Mouse (Mus musculus): ENCODE results near the gene Miip. TPM values are rescaled to one million over a fixed set of nuclear protein-coding genes. Genes with fewer than 3 reads are reported as not detected.

Miip gene
- polyA plus RNA-seq, 2 experiments = 22.4 to 94.4 TPM

DNA sequence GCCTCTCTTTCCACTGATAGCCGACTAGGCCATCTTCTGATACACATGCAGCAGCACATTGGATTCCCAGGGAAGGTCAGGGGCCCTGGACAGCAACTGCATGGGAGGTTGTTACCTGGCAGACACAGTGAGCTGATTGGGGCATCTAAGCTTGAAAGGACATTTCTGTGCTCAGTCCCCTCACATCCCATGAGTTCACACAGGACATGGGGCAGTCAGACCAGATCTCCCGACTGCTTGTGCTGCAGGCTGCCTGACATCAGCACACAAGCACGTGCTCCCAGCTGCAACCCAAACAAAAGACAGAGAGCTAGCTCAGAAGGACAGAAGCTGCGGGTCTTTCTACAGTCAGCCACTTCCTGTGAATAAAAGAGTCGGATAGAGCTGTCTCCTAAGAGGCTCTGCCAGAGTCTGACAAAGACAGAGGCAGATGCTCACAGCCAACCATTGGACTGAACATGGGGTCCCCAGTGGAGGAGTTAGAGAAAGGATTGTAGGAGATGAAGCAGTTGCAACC, 55.3 kb downstream of the Miip start:
- 52% methylated on average over 5 of the region's 5 CpGs for WGBS
- H3K36me3 ChIP-seq (ENCODE audit: control insufficient read depth, insufficient read depth, low read length) = no peaks in the 10 kb centered on the region
- no peak for TF ChIP-seq POLR2A (IDR thresholded peaks at IDR 0.05; ENCODE audit: borderline replicate concordance, extremely low read depth, insufficient read depth, insufficient read length)
- H3K27ac ChIP-seq (replicated peaks; ENCODE audit: low read depth, low read length) = no peak overlapping the region
- H3K27me3 ChIP-seq (ENCODE audit: control insufficient read depth, insufficient read depth, low read length) = no peaks in the 10 kb centered on the region
- H3K9me3 ChIP-seq (ENCODE audit: control insufficient read depth, low read length) = peaks cover 2% of the 10 kb centered on the region; the same call in 1 of the 2 replicates
- H3K9ac ChIP-seq (ENCODE audit: low read depth, low read length, severe bottlenecking) = no peak overlapping the region
- ATAC-seq (ENCODE audit: low FRiP score, low read depth) (no peak), DNase-seq (ENCODE audit: low spot score) (no peak)
- no peak overlapping the region for H3K4me3 ChIP-seq (replicated peaks; ENCODE audit: low read length)
- no peaks in the 10 kb centered on the region for H3K4me1 ChIP-seq (ENCODE audit: control insufficient read depth, insufficient read depth, low read length)
- H3K4me2 ChIP-seq (replicated peaks; ENCODE audit: low read depth, low read length, severe bottlenecking) = no peak overlapping the region

Other genes starting within 250 kb of the Miip start
- gene Zfp979, start 226.3 kb downstream of the Miip start, polyA plus RNA-seq (2012; rRNA removed) = 1.2 and 1.7 TPM in 2 replicates
- 2.2 and 2.3 TPM in 2 replicates for gene Zfp979, start 226.3 kb downstream of the Miip start, polyA plus RNA-seq (2014; fragmentation: Nextera tagmentation; extraction: Ambion mirVana)
- gene Zfp534, start 166.3 kb downstream of the Miip start, polyA plus RNA-seq (2012; rRNA removed) = not detected in 2 replicates
- gene Zfp534, start 166.3 kb downstream of the Miip start, polyA plus RNA-seq (2014; fragmentation: Nextera tagmentation; extraction: Ambion mirVana) = not detected in 2 replicates
- gene Zfp984, start 59.0 kb downstream of the Miip start, polyA plus RNA-seq (2012; rRNA removed) = 2.8 and 5.1 TPM in 2 replicates
- 8.9 and 9.2 TPM in 2 replicates for gene Zfp984, start 59.0 kb downstream of the Miip start, polyA plus RNA-seq (2014; fragmentation: Nextera tagmentation; extraction: Ambion mirVana)
- gene Zfp933, start 20.4 kb downstream of the Miip start, polyA plus RNA-seq (2012; rRNA removed) = 5.7 and 7.2 TPM in 2 replicates
- gene Zfp933, start 20.4 kb downstream of the Miip start, polyA plus RNA-seq (2014; fragmentation: Nextera tagmentation; extraction: Ambion mirVana) = 5.0 and 5.2 TPM in 2 replicates
- 5.8 and 8.4 TPM in 2 replicates for gene Fv1, start 163 bp upstream of the Miip start, polyA plus RNA-seq (2012; rRNA removed)
- 6.5 and 10.8 TPM in 2 replicates for gene Fv1, start 163 bp upstream of the Miip start, polyA plus RNA-seq (2014; fragmentation: Nextera tagmentation; extraction: Ambion mirVana)
- gene Mfn2, start 35.9 kb upstream of the Miip start, polyA plus RNA-seq (2012; rRNA removed) = 29.6 and 33.4 TPM in 2 replicates
- gene Mfn2, start 35.9 kb upstream of the Miip start, polyA plus RNA-seq (2014; fragmentation: Nextera tagmentation; extraction: Ambion mirVana) = 29.8 and 30.2 TPM in 2 replicates
- gene Plod1, start 68.0 kb upstream of the Miip start, polyA plus RNA-seq (2012; rRNA removed) = 104 and 129 TPM in 2 replicates
- gene Plod1, start 68.0 kb upstream of the Miip start, polyA plus RNA-seq (2014; fragmentation: Nextera tagmentation; extraction: Ambion mirVana) = 93.0 and 103 TPM in 2 replicates
- gene 2510039O18Rik, start 72.1 kb upstream of the Miip start, polyA plus RNA-seq (2012; rRNA removed) = 63.2 and 88.2 TPM in 2 replicates
- gene 2510039O18Rik, start 72.1 kb upstream of the Miip start, polyA plus RNA-seq (2014; fragmentation: Nextera tagmentation; extraction: Ambion mirVana) = 25.9 and 29.9 TPM in 2 replicates
- gene Nppb, start 117.0 kb upstream of the Miip start, polyA plus RNA-seq (2012; rRNA removed) = 0.11 TPM in 1 of 2 replicates, not detected in the other
- 0.44 TPM in 1 of 2 replicates, not detected in the other for gene Nppb, start 117.0 kb upstream of the Miip start, polyA plus RNA-seq (2014; fragmentation: Nextera tagmentation; extraction: Ambion mirVana)
- gene Nppa, start 131.9 kb upstream of the Miip start, polyA plus RNA-seq (2012; rRNA removed) = 0.33 TPM in 1 of 2 replicates, not detected in the other
- 0.87 and 1.0 TPM in 2 replicates for gene Nppa, start 131.9 kb upstream of the Miip start, polyA plus RNA-seq (2014; fragmentation: Nextera tagmentation; extraction: Ambion mirVana)
- 22.5 and 28.1 TPM in 2 replicates for gene Clcn6, start 170.0 kb upstream of the Miip start, polyA plus RNA-seq (2012; rRNA removed)
- 5.2 and 6.9 TPM in 2 replicates for gene Clcn6, start 170.0 kb upstream of the Miip start, polyA plus RNA-seq (2014; fragmentation: Nextera tagmentation; extraction: Ambion mirVana)
- 37.4 and 44.8 TPM in 2 replicates for gene Mthfr, start 170.3 kb upstream of the Miip start, polyA plus RNA-seq (2012; rRNA removed)
- gene Mthfr, start 170.3 kb upstream of the Miip start, polyA plus RNA-seq (2014; fragmentation: Nextera tagmentation; extraction: Ambion mirVana) = 18.9 and 21.0 TPM in 2 replicates
- gene Agtrap, start 219.2 kb upstream of the Miip start, polyA plus RNA-seq (2012; rRNA removed) = 11.0 and 14.6 TPM in 2 replicates
- 17.6 and 20.1 TPM in 2 replicates for gene Agtrap, start 219.2 kb upstream of the Miip start, polyA plus RNA-seq (2014; fragmentation: Nextera tagmentation; extraction: Ambion mirVana)

Data from limb, embryonic 14.5 days (tissue).